In the genomic region with DNA sequence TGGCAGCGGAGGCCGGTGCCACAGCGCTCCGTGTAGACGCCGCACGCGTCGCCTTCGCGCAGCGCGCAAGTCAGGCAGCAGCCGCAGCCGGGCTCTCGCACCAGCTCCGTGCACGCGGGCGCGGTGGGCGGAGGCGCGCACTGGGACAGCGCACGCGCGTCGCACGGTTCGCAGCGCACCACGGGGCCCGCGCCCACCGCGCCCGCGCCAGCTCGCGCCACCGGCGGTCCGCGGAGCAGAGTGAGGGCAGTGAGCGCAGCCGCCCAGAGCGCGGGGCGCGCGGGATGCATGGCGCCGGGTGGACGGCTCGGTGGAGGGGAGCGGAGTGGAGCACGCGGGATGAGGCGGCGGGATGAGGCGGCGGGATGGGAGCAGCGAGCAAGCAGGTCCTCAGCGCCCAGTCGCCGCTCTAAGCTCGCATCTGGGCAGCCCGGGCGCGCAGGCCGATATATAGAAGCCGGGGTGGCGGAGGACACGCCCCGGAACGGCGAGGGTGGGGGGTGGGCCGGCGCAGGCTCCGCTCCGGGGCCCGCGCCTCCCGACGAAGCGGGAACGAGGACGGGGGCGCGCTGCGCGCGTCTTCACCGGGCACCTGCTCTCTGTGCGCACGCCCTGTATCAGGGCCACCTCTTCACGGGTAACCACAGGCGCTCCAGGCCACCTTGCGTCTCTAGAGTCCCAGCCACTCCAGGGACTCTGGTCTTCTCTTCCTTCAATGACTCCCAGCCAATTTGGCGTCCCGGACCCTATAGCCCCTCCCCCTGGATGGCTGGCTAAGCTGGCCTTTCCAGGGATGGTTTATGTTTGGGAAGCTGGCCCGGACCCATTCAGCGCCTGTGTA, we compare ENCODE assay signal across 8 mouse cellular contexts. TPM values are rescaled to one million over a fixed set of nuclear protein-coding genes. Genes with fewer than 3 reads are reported as not detected.
A peak's percentile ranks its signal among the peaks of the same experiment; 100 is the strongest.
DNase-seq lines count a peak whose midpoint lies in the region; ATAC-seq and TF ChIP-seq lines count a peak whose summit lies in the region.

TSS of gene Igfbp3 (minus strand) at position 423 of the 841 bp plus-strand sequence.

- no peaks in the 10 kb centered on the region for H3K9me3 ChIP-seq in forebrain, embryonic 15.5 days
- H3K9me3 ChIP-seq in heart, postnatal 0 days (replicated peaks; ENCODE audit: control insufficient read depth, low read length), result no peaks in the 10 kb centered on the region
- H3K9me3 ChIP-seq in liver, postnatal 0 days (ENCODE audit: low read length), result no peaks in the 10 kb centered on the region

- H3K4me1 ChIP-seq in forebrain, embryonic 15.5 days, result peaks cover 33% of the 10 kb centered on the region
- H3K4me1 ChIP-seq in heart, postnatal 0 days (ENCODE audit: control insufficient read depth, insufficient read depth), result peaks cover 14% of the 10 kb centered on the region; the same call in 1 of the 2 replicates
- H3K4me1 ChIP-seq in liver, postnatal 0 days (ENCODE audit: insufficient read depth), result no peaks in the 10 kb centered on the region

- peak within 1 kb of the TSS; percentile 87 for H3K27ac ChIP-seq in forebrain, embryonic 15.5 days (replicated peaks)
- H3K27ac ChIP-seq in heart, postnatal 0 days (ENCODE audit: low read depth), result no peak within 1 kb of the TSS
- H3K27ac ChIP-seq in liver, postnatal 0 days (ENCODE audit: low read depth), result no peak within 1 kb of the TSS

- peak within 1 kb of the TSS; percentile 59 for H3K4me3 ChIP-seq in forebrain, embryonic 15.5 days
- H3K4me3 ChIP-seq in heart, postnatal 0 days (ENCODE audit: low read depth, low read length), result peak within 1 kb of the TSS; percentile 56
- H3K4me3 ChIP-seq in liver, postnatal 0 days (ENCODE audit: low read depth, low read length), result peak within 1 kb of the TSS; percentile 45

- peak within 1 kb of the TSS; percentile 68 for H3K9ac ChIP-seq in forebrain, embryonic 15.5 days (replicated peaks)
- H3K9ac ChIP-seq in heart, postnatal 0 days (replicated peaks; ENCODE audit: low read depth, low read length), result no peak within 1 kb of the TSS; the same call in 1 of the 2 replicates
- no peak within 1 kb of the TSS; the same call in 1 of the 2 replicates for H3K9ac ChIP-seq in liver, postnatal 0 days (replicated peaks)

- peak; percentile 92 for ATAC-seq in forebrain, embryonic 15.5 days (replicated peaks)
- peak; percentile 70 for ATAC-seq in heart, postnatal 0 days (ENCODE audit: insufficient read depth, low read depth)
- peak; percentile 38 for ATAC-seq in liver, postnatal 0 days

- H3K27me3 ChIP-seq in forebrain, embryonic 15.5 days, result peaks cover 10% of the 10 kb centered on the region; the same call in 1 of the 2 replicates
- H3K27me3 ChIP-seq in heart, postnatal 0 days (ENCODE audit: control insufficient read depth, insufficient read depth, low read length), result peaks cover 44% of the 10 kb centered on the region
- H3K27me3 ChIP-seq in liver, postnatal 0 days (ENCODE audit: insufficient read depth, low read length), result peaks cover 39% of the 10 kb centered on the region

- no peak for TF ChIP-seq CTCF in heart, postnatal 0 days (IDR thresholded peaks at IDR 0.05; ENCODE audit: low read depth)
- TF ChIP-seq CTCF in liver, postnatal 0 days (IDR thresholded peaks at IDR 0.05; ENCODE audit: low read depth), result no peak

- H3K36me3 ChIP-seq in forebrain, embryonic 15.5 days, result no peaks in the 10 kb centered on the region
- 0 out of 2 replicates have a peak, but pooled peaks cover 5% of the 10 kb centered on the region for H3K36me3 ChIP-seq in heart, postnatal 0 days (replicated peaks; ENCODE audit: control insufficient read depth, insufficient read depth, low read length)
- H3K36me3 ChIP-seq in liver, postnatal 0 days (replicated peaks; ENCODE audit: insufficient read depth, low read length), result no peaks in the 10 kb centered on the region

- TF ChIP-seq EP300 in heart, postnatal 0 days (IDR thresholded peaks at IDR 0.05; ENCODE audit: low read depth), result no peak
- TF ChIP-seq EP300 in liver, postnatal 0 days (IDR thresholded peaks at IDR 0.05; ENCODE audit: low read depth), result no peak

- peak within 1 kb of the TSS; percentile 85 for H3K4me2 ChIP-seq in forebrain, embryonic 15.5 days (replicated peaks)
- peak within 1 kb of the TSS; percentile 74 for H3K4me2 ChIP-seq in heart, postnatal 0 days (ENCODE audit: low read depth, low read length)
- H3K4me2 ChIP-seq in liver, postnatal 0 days (ENCODE audit: low read depth, low read length), result peak within 1 kb of the TSS; percentile 62

- WGBS in forebrain, embryonic 15.5 days, result under 1% methylated on average over 75 of the region's 104 CpGs
- WGBS in heart, postnatal 0 days, result under 1% methylated on average over 75 of the region's 104 CpGs
- WGBS in liver, postnatal 0 days (ENCODE audit: insufficient replicate concordance), result 2% methylated on average over 73 of the region's 104 CpGs

- DNase-seq in WW6 (ENCODE audit: low read depth, low spot score), result peak; percentile 61
- DNase-seq in brain, adult 2 months (ENCODE audit: low read depth, low spot score), result peak; percentile 91
- no peak for DNase-seq in heart, postnatal 0 days (ENCODE audit: low spot score)
- DNase-seq in layer of hippocampus, adult 8-10 months (ENCODE audit: low spot score in 2 of 2), result peak; percentile 58 to 80
- no peak for DNase-seq in liver, postnatal 0 days
- peak; percentile 85 for DNase-seq in right cerebral cortex, postnatal 14 days
- DNase-seq in T-cell, adult 2 months (ENCODE audit: low spot score), result no peak

RNA-seq across cellular contexts. Expression of gene Igfbp3, which starts in this region (rescaled TPM):
- polyA plus RNA-seq in forebrain, embryonic 15.5 days (2015; fragmentation: Nextera tagmentation; extraction: Ambion mirVana), result 34.7 and 40.3 TPM in 2 replicates
- 46.5 and 59.5 TPM in 2 replicates for total RNA-seq in heart, postnatal 0 days (2014; rRNA removed; ENCODE audit: low replicate concordance)
- polyA plus RNA-seq in heart, postnatal 0 days (2015; fragmentation: Nextera tagmentation; extraction: Ambion mirVana), result 17.2 and 18.1 TPM in 2 replicates
- 10 to 100 TPM; 10.3 to 14.5 (median 11.6) TPM for total RNA-seq in layer of hippocampus, adult 8-10 months (2022)
- 27.4 and 31.3 TPM in 2 replicates for polyA plus RNA-seq in liver, postnatal 0 days (2015; fragmentation: Nextera tagmentation; extraction: Ambion mirVana)

Comparison
In these comparisons a context has a peak if more than half of its experiments do, and no peak if none do; other contexts are left out.
1. DNase-seq: peak in WW6 (single experiment), brain, adult 2 months (single experiment), layer of hippocampus, adult 8-10 months (2 of 2) and right cerebral cortex, postnatal 14 days (single experiment); none in heart, postnatal 0 days (single experiment), liver, postnatal 0 days (single experiment) and T-cell, adult 2 months (single experiment).
2. ATAC-seq: peak in every context shown above with its lines; median percentile 92 in forebrain, embryonic 15.5 days; 70 in heart, postnatal 0 days; 38 in liver, postnatal 0 days.
3. Peak in every context shown above with its lines, with median percentiles within 50 percentile points of each other: H3K4me2 ChIP-seq and H3K4me3 ChIP-seq.